Mouse (Mus musculus) myocyte (in vitro differentiated cells): ENCODE data around the gene Atf6.
A peak's percentile ranks its signal among the peaks of the same experiment; 100 is the strongest.

Experiments
- E2F4 ChIP-seq: IDR thresholded peaks from one replicate; pipeline ENCODE4 v1.6.1; 2011; ENCODE audit warnings: mild to moderate bottlenecking, control low read depth, moderate library complexity; ENCODE audit not compliant: insufficient read depth
- MAX ChIP-seq: IDR thresholded peaks from one replicate; pipeline ENCODE4 v1.6.1; 2011; ENCODE audit warnings: low read depth, mild to moderate bottlenecking, control low read depth
- MYOD1 ChIP-seq, 3 experiments: IDR thresholded peaks; one replicate each; pipeline ENCODE4 v1.6.1; 2011; ENCODE audit warnings: control low read depth in 2 of 3, low read depth in 2 of 3, mild to moderate bottlenecking in 2 of 3, moderate library complexity in 1 of 3; ENCODE audit not compliant: insufficient read length in 2 of 3, control insufficient read depth in 1 of 3
- POLR2A ChIP-seq: IDR thresholded peaks from one replicate; pipeline ENCODE4 v1.6.1; 2011; ENCODE audit warnings: low read depth, mild to moderate bottlenecking, control low read depth, moderate library complexity; ENCODE audit not compliant: insufficient read length
- REST ChIP-seq: IDR thresholded peaks from one replicate; pipeline ENCODE4 v1.6.1; 2011; ENCODE audit warnings: mild to moderate bottlenecking, control low read depth, moderate library complexity; ENCODE audit not compliant: insufficient read depth, insufficient read length
- TCF12 ChIP-seq: IDR thresholded peaks from one replicate; pipeline ENCODE4 v1.6.1; 2011; ENCODE audit warnings: mild to moderate bottlenecking, control low read depth; ENCODE audit not compliant: poor library complexity, insufficient read depth, severe bottlenecking

DNA sequence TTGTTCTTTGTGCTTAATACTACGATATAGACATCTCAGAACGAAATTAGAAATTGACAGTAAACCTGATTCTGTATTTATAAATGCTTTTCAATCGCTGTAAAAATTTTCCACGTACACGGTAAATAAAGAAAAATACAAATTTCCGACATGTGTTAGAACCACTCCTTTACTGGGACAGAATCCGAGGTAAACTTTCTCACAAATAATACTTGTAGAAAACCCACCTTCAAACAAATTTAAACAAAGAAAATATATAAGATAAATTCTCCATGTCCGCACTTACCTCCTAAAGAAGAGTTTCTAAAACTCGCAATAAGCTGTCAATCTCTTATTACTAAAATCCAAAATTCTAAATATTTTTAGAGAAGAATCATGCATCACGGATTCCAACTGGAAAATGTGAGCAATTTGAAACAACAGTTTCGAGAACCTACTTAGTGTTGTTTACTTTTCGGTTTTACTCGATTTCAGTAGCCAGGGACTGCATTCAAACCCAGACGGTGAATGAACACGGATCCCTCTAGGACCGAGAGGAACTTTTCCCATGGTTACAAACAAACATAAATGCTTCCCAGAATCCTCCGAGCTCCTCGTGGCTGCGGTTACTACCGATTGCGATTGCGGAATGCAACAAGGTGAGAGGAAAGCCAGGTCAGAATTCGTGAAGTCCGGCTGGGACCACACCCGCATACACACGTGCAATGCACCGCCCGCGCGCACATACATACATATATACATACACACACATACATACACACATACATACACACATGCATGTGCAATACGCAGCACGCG is 735 bp upstream of the Atf6 start:
- TF ChIP-seq MYOD1 (IDR thresholded peaks at IDR 0.05; ENCODE audit: control insufficient read depth in 1 of 3, insufficient read length in 2 of 3, low read depth in 2 of 3) (no peak), POLR2A (peak; percentile 65), REST (no peak), E2F4 (no peak), MAX (peak; percentile 96), TCF12 (no peak)
